Mouse (Mus musculus): ENCODE results near the gene Galnt5. TPM values are rescaled to one million over a fixed set of nuclear protein-coding genes. Genes with fewer than 3 reads are reported as not detected.
A peak's percentile ranks its signal among the peaks of the same experiment; 100 is the strongest.

The Galnt5 gene
- total RNA-seq (2021): 1 to 10 TPM; 2.3 to 2.6 TPM
- long read RNA-seq, experiment 1: 0 reads
- long read RNA-seq, experiment 2: 0 reads

DNA sequence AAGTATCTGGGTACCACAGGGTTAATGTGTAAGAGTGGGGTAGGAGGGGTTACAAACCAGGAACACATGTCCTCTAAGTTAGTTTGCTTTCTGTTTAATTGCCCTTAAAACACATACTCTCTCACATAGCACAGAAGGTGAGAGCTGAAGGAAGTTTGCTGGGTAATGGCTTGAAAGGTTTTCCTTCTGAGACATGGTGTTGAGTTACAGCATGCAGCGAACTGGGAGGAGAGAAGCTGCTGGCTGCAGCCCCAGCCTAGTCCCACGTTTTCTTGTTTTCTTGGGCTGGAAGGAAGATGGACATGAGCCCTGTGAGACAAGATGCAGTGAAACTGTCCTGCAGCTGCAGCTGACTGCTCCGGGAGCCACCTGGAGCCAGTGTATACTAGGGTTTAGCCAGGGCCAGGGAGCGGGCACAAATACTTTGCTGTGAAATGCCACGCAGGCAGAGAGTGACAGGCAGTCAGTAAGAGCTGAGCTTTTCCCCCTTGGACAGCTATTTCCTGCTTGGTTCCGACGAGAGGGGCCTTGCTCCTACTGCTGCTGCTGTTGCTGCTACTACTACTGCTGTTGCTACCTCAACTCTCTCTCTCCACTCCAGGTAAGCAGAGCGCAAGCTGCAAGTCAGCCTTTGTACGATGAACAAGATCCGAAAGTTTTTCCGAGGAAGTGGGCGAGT is at the start of gene Galnt5:
Galnt5 (plus strand) TSS at position 133 of the 679 bp plus-strand sequence.
- DNase-seq: peak; percentile 11

GRCm38 (mm10) chr2:57951620-57952019 is 46.1 kb upstream of the Galnt5 start:
- no peak for DNase-seq

DNA sequence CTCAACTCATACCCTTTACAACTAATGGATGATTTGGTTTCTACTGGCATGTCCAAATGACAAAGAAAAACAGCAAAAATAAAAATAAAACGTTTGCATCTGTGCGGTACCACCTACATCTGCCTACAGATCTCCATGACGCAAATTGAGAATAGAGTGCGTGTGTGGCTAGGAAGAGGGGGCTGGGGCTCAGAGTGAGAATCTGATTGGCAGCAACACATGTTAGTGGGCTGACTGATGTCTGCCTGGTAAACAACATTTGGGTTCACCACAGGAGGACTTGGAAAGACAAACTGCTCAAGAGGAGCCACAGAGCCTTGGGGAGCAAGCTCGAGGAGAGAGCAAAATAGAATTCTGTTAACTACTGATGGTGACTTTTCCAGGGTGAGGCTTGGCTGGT is 36.9 kb upstream of the Galnt5 start:
- no peak for DNase-seq

DNA sequence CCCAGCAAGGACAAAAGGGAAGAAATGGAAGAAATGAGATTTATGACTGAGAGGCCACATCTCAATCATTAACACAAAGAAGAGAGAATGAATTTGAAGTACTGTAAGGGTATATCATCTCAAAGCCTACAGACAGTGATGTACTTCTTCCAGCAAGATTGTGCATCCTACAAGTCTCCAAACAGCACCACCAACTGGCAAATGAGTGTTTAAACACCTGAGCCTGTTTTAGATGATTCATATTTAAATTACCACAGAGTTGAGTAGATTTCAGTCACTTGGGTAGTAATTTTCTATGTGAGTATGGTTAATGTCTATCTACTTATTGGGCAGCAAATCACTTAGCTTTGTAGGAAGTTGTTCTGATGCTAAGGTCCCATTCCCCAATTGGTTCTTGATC is 15.4 kb upstream of the Galnt5 start:
- DNase-seq: no peak

DNA sequence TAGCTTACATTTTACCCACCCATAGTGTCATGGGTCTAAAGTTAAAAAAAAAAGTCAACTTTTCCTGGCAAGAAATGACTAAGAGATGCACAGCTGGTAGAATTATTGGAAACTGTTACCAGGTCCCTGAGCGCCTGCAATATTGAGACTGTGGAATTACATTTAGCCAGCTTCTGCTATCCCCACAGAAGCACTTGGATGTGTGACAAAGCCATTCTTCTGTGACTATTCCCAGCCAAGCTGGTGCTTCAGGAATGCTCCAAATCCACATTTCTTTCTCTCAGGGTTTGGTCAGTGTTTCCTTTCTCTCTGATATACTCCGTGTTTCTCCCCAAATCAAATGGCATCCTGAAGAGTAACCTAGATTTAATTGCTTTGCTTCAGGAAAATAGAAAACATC is 6.6 kb upstream of the Galnt5 start:
- no peak for DNase-seq

DNA sequence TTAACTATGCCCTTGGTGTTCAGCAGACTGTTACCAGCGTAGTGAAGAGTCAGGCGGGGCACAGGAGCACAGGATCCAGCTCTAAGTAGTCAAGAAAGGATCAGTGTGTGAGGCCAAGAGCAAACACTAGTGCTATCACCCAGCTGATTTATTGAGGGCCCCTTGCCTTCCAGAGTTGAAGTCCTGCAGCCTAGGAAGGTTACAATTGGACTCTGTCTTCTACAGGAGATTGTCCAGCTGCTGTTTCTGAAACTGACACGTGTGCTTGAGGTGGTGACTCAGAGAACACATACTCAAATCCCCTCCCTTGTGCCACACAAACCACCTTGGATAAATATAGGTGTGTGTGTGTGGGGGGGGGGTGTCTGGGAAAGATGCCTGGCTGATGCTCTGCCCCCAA is 3.8 kb downstream of the Galnt5 start:
- no peak for DNase-seq

DNA sequence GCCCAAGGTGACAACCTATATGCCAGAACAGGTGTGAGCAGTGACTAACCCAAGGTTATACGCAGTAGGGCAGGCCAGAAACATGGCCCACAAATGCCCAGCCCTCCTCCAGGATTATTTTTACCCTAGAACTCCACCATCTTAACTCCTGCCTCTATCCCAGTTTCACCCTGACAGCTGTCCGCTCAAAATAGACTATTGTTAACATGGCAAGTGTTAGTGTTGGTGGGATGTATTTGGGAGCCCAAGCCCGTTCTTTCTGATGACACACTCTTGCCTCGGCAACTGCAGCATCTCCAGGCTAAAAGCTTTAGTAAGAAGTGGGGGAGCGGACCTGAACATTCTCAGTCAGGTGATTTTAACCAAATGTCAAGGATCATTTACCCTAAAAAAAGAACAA is 9.4 kb downstream of the Galnt5 start:
- no peak for DNase-seq

DNA sequence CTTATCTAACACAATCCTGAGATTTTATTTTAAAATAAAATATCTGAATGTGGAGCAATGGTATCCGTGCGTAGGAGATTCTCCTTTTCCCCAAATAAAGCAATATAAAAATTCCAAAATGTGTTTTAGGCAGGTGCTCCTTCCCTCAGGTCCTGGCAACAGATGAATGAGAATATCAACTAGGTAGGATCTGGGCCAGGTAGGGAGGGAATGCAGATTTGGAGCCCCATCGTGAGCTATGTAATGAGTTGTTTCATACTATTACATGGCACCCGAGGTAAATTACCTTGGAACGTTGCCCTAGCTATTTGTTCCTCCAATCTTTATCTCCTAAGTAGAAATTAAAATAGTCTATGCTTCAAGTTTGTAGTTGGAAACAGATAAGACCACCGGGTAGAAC is 25.9 kb downstream of the Galnt5 start:
- DNase-seq: no peak

DNA sequence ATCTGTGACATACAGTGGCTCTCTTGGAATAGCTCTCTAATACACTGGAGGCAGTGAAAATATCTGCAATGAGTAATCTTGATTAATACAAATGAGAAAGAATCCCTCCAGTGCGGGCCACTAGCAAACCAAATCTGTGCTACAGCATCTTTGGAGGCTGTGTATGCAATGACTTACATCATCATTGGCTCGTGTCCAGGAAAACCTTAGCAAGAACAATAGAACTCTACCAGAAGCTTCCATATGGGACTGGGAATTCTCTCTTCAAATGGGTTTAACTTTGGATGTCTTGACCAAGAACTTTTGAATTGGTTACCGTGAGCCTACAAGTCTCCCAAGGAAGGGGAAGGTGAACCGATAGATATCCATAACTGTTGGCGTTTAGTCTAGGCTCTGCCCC is 29.1 kb downstream of the Galnt5 start:
- DNase-seq: no peak

DNA sequence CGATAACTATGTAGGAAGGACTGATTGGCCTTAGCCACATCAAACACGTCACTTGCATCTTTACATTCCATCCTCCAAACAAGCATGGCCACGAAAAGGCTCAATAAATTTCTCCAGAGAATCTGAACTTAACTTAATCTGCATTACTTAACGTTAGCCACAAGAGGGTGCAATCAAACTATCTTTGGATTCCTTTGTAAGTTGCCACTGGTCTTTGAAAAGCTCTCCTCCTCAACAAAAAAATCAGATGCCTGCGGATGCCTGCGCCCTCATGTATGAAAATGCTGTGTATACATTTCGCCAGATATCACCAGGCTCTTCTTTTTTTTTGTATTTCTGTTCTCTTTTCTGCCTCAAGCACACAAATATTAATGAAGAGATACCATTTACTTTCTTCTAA is 31.7 kb downstream of the Galnt5 start:
- DNase-seq: no peak

DNA sequence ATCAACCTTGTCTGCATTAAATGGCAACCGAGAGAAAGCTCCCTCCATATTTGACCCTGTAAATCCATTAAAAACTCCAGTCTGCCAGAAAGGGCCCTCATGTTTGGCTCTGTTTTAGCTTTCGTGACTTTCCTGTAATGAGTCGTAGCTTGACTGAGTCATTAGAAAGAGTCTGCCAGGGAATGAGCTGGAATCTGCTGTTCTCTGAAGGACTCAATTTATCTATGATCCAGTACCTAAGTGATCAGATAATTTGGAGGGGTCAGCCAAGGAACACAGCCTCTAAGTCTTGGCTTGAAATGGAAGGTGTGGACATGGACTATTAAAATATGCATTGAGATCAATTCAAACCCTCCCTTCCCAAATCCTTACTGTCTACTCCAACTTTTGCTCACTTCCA is 33.7 kb downstream of the Galnt5 start:
- DNase-seq: no peak

DNA sequence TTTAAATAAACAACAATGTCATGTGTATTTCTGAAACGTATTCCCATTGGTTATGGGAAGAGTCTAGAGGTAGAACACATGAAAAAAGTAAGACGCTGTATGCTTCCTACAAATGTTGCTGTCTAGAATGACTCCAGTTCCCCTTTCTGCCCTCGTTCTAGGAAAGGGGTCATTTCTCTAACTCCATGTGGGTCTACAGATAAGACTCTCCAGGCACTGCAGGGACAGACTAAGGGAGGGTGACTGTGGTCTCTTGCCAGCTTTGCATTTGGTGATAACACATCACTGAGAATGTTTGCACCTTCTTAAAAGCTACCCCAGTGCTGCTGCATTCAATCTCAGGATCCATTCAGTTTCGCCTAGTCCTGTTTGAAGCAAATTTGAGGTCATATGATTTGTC is 38.0 kb downstream of the Galnt5 start:
- no peak for DNase-seq

DNA sequence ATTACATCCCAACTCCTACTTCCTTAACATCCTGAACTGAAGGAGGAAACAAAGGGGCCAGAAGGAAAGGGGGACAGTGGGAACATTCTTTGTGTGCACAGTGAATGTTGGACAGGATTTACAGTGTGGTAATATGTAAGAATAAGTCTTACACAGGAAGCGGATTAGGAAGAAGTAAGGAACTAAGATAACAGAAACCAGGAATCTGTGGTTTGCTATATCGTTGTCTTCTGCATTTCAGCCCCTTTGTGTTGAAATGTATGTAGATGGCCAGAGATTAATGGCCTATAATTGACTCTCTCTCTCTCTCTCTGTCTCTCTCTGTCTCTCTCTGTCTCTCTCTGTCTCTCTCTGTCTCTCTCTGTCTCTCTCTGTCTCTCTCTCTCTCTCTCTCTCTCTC is 39.2 kb downstream of the Galnt5 start:
- DNase-seq: no peak

- DNase-seq: no peak
Measured at GRCm38 (mm10) chr2:58041867-58042266, 44.2 kb downstream of the Galnt5 start.

DNA sequence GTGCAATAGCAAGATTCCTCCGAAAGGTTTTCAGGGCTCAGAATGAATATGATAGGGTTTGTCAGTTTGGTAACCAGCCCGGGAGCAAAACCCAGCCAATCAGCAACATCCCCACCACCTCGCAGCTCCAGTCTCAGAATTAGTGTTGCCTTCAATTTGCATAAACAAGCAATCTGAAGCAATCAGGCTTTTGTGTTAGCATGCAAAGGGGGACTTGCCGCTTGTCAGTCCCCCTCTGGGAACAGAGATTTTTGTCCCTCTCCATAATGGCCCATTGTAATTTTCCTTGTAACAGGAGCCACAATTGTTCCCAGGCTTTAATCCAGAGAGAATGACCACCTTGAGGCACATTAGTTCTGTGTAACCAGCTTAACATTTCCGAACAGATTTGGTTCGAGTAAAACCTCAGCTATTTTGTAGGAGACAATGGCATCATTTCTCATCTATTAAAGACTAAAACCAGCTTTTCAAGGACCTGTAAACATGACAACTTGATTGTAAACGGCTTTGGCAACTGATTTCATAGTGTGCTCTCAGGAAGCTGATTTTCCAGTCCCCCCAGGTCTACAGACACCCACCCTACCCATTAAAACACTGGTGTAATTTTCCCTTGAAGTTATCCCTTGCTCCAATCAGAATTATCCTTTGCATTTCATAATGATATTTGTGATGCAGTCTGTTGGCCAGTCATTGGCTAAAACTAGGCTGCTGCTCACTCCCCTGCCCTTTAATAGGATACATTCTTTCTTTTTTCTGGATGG is 55.3 kb downstream of the Galnt5 start, which contains the start of gene Ermn:
Ermn (minus strand) TSS at position 44 of the 761 bp plus-strand sequence.
- DNase-seq: no peak

- DNase-seq: peak; percentile 15
Measured at GRCm38 (mm10) chr2:58055383-58055782, 57.7 kb downstream of the Galnt5 start.

GRCm38 (mm10) chr2:58079849-58080248 is 82.2 kb downstream of the Galnt5 start:
- DNase-seq: no peak

- DNase-seq: no peak
Measured at GRCm38 (mm10) chr2:58086420-58086819, 88.7 kb downstream of the Galnt5 start.

GRCm38 (mm10) chr2:58094818-58095217 is 97.1 kb downstream of the Galnt5 start:
- DNase-seq: no peak
